Mouse (Mus musculus) lung, postnatal 0 days (tissue): ENCODE data around the gene Cd81.
A peak's percentile ranks its signal among the peaks of the same experiment; 100 is the strongest.

Source experiments
- CTCF ChIP-seq: IDR thresholded peaks from 2 replicates; pipeline ENCODE4 v1.5.1; 2016; ENCODE audit warnings: antibody characterized with exemption, mild to moderate bottlenecking
- EP300 ChIP-seq: IDR thresholded peaks from 2 replicates; pipeline ENCODE4 v1.6.1; 2016; ENCODE audit warnings: antibody characterized with exemption, mild to moderate bottlenecking, control low read depth

DNA sequence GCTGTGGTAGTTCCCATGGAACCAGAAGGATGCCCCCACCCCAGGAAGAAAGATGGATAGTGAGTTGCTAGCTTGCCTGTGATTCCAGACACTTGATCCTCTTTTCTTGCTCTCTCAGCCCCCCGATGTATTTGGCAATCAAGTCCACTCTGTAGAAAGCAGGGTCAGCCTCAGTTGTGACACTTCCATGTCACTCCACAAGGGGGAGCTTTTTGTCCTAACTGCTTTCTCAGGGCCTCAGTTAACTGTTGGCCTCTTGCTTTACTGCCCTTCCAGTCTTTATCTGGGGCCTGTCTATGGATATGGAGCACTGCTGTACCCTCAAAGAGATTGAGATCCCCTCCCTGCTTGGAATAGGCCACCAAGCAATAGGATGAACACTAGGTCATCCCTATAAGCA, 20.5 kb downstream of the Cd81 start:
- TF ChIP-seq CTCF (peak; percentile 79), EP300 (no peak)
